Mouse (Mus musculus) MEL (cell line): ENCODE data around the gene Arl13b.

Experiments used
- CHD1 ChIP-seq: IDR thresholded peaks from 2 replicates; pipeline ENCODE4 v1.6.1; 2012; ENCODE audit warnings: low read depth, mild to moderate bottlenecking, inconsistent platforms, low read length, improper control_type of control experiment
- CTCF ChIP-seq, 3 experiments: IDR thresholded peaks in 2 of 3; conservative IDR thresholded peaks in 1 of 3; 2 replicates each; pipeline ENCODE4 v1.5.1; 2011 to 2012; ENCODE audit warnings: low read length in 3 of 3, low read depth in 2 of 3, mild to moderate bottlenecking in 2 of 3, improper control_type of control experiment in 1 of 3, inconsistent platforms in 1 of 3, mixed read lengths in 1 of 3, moderate library complexity in 1 of 3; ENCODE audit not compliant: control insufficient read depth in 1 of 3, insufficient read depth in 1 of 3, poor library complexity in 1 of 3, severe bottlenecking in 1 of 3
- GABPA ChIP-seq: IDR thresholded peaks from 2 replicates; pipeline ENCODE4 v1.6.1; 2012; ENCODE audit warnings: low read depth, mild to moderate bottlenecking, inconsistent platforms, low read length, improper control_type of control experiment, moderate library complexity
- MAFK ChIP-seq: IDR thresholded peaks from 2 replicates; pipeline ENCODE4 v1.6.1; 2011; ENCODE audit warnings: low read depth, mild to moderate bottlenecking, low read length, improper control_type of control experiment, borderline replicate concordance
- MAX ChIP-seq: IDR thresholded peaks from 2 replicates; pipeline ENCODE4 v1.6.1; 2011; ENCODE audit warnings: low read length, improper control_type of control experiment
- MXI1 ChIP-seq: IDR thresholded peaks from 2 replicates; pipeline ENCODE4 v1.6.1; 2011; ENCODE audit warnings: mild to moderate bottlenecking, low read depth, low read length, improper control_type of control experiment
- MYC ChIP-seq: IDR thresholded peaks from 2 replicates; pipeline ENCODE4 v1.6.1; 2011; ENCODE audit warnings: low read depth, mild to moderate bottlenecking, low read length, improper control_type of control experiment, moderate library complexity
- POLR2A ChIP-seq, 2 experiments: IDR thresholded peaks; 2 replicates each; pipeline ENCODE4 v1.6.1; 2011 to 2012; ENCODE audit warnings: low read length in 2 of 2, mild to moderate bottlenecking in 2 of 2, control low read depth in 1 of 2, improper control_type of control experiment in 1 of 2, low read depth in 1 of 2, moderate library complexity in 1 of 2; ENCODE audit not compliant: control insufficient read depth in 1 of 2, insufficient read depth in 1 of 2, poor library complexity in 1 of 2
- SMC3 ChIP-seq: IDR thresholded peaks from 2 replicates; pipeline ENCODE4 v1.6.1; 2011; ENCODE audit warnings: low read depth, low read length, improper control_type of control experiment

DNA sequence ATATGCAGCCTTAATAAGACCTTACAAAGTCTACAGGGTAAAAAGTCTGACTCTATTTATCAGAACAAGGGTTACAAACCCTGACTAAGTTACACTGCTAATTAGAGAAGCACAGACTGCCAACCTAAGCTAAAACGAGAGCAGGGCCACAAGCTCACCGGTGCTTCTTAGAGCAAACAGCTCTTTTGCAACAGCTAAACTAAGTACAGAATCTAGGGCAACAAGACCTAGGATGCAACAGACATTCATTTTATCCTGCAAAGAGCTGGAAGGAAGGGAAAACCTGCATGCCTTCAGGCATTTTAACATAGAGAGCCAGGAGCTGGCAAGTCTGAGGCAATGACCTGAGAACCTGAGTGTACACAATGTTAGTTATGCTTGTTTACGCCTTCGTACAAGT is 93.8 kb downstream of the Arl13b start:
- no peak for TF ChIP-seq CTCF (IDR thresholded peaks at IDR 0.05 in 2 of 3, conservative IDR thresholded peaks at IDR 0.05 in 1 of 3; ENCODE audit: control insufficient read depth in 1 of 3, insufficient read depth in 1 of 3, low read depth in 2 of 3, low read length in 3 of 3, poor library complexity in 1 of 3, severe bottlenecking in 1 of 3)
- TF ChIP-seq SMC3, result no peak
- TF ChIP-seq MYC, result no peak
- no peak for TF ChIP-seq MAFK
- TF ChIP-seq GABPA, result no peak
- TF ChIP-seq MAX, result no peak
- TF ChIP-seq POLR2A (IDR thresholded peaks at IDR 0.05; ENCODE audit: control insufficient read depth in 1 of 2, insufficient read depth in 1 of 2, low read depth in 1 of 2, low read length in 2 of 2, poor library complexity in 1 of 2), result no peak
- no peak for TF ChIP-seq MXI1
- no peak for TF ChIP-seq CHD1
